Mouse (Mus musculus): Measurements from ENCODE around the gene Dnaaf5. TPM values are rescaled to one million over a fixed set of nuclear protein-coding genes. Genes with fewer than 3 reads are reported as not detected.

Dnaaf5 gene
- polyA plus RNA-seq, 1 experiment = 15.9 TPM

DNA sequence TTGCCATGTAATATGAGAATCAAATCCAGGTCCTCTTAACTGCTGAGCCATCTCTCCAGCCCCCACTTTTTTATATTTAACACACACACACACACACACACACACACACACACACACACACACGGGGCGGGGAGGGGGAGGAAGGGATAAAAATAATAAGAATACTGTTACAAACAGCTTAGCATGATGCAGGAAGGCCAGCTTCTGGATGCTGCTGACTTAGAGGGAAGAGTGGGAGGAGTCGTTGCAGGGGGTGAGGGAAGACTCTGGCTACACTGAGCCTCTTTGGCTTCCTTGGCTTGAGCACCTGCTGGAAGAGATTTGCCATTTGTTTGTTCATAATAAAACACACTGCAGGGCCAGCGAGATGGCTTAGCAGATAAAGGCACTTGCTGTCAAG is 34.9 kb downstream of the Dnaaf5 start:
- no peaks in the 10 kb centered on the region for H3K4me1 ChIP-seq (ENCODE audit: control insufficient read depth, insufficient read depth, insufficient read length)
- WGBS = 85% methylated on average over 4 of the region's 4 CpGs
- no peak for DNase-seq (ENCODE audit: low read depth in 1 of 2, low spot score in 2 of 2)
- H3K27me3 ChIP-seq (ENCODE audit: control insufficient read depth, insufficient read depth, low read length) = no peaks in the 10 kb centered on the region
- no peak overlapping the region for H3K4me3 ChIP-seq (ENCODE audit: extremely low read depth, insufficient read depth, insufficient read length)
- H3K36me3 ChIP-seq (ENCODE audit: control insufficient read depth, insufficient read depth, low read length) = peaks cover 36% of the 10 kb centered on the region
- no peak overlapping the region for H3K27ac ChIP-seq (ENCODE audit: insufficient read depth, low read length)
- TF ChIP-seq CTCF (IDR thresholded peaks at IDR 0.05; ENCODE audit: extremely low read depth, insufficient read depth, insufficient read length, insufficient replicate concordance) (no peak), POLR2A (IDR thresholded peaks at IDR 0.05; ENCODE audit: low read depth, low read length) (no peak)

- H3K4me3 ChIP-seq (ENCODE audit: extremely low read depth, insufficient read depth, insufficient read length) = no peak overlapping the region
- no peak for DNase-seq (ENCODE audit: low read depth in 1 of 2, low spot score in 2 of 2)
Measured at GRCm38 (mm10) chr5:139189726-139190125, 39.7 kb downstream of the Dnaaf5 start.

GRCm38 (mm10) chr5:139190958-139191357 is 40.9 kb downstream of the Dnaaf5 start:
- no peak for TF ChIP-seq POLR2A (IDR thresholded peaks at IDR 0.05; ENCODE audit: low read depth, low read length)
- TF ChIP-seq CTCF (IDR thresholded peaks at IDR 0.05; ENCODE audit: extremely low read depth, insufficient read depth, insufficient read length, insufficient replicate concordance) = no peak
- no peak overlapping the region for H3K4me3 ChIP-seq (ENCODE audit: extremely low read depth, insufficient read depth, insufficient read length)
- DNase-seq (ENCODE audit: low read depth in 1 of 2, low spot score in 2 of 2) = no peak
- no peak overlapping the region for H3K27ac ChIP-seq (ENCODE audit: insufficient read depth, low read length)
- H3K27me3 ChIP-seq (ENCODE audit: control insufficient read depth, insufficient read depth, low read length) = no peaks in the 10 kb centered on the region
- WGBS = 86% methylated on average over 5 of the region's 5 CpGs
- 0 out of 2 replicates have a peak, but pooled peaks cover 2% of the 10 kb centered on the region for H3K4me1 ChIP-seq (ENCODE audit: control insufficient read depth, insufficient read depth, insufficient read length)
- peaks cover 4% of the 10 kb centered on the region for H3K36me3 ChIP-seq (ENCODE audit: control insufficient read depth, insufficient read depth, low read length)

More at GRCm38 (mm10) chr5:139189726-139190125, 39.7 kb downstream of the Dnaaf5 start:
- Histone ChIP-seq H3K36me3 (ENCODE audit: control insufficient read depth, insufficient read depth, low read length) (peaks cover 13% of the 10 kb centered on the region), H3K27ac (ENCODE audit: insufficient read depth, low read length) (no peak overlapping the region), H3K4me1 (ENCODE audit: control insufficient read depth, insufficient read depth, insufficient read length) (no peaks in the 10 kb centered on the region), H3K27me3 (ENCODE audit: control insufficient read depth, insufficient read depth, low read length) (no peaks in the 10 kb centered on the region)
- 93% methylated on average over 5 of the region's 5 CpGs for WGBS
- no peak for TF ChIP-seq POLR2A (IDR thresholded peaks at IDR 0.05; ENCODE audit: low read depth, low read length)
- no peak for TF ChIP-seq CTCF (IDR thresholded peaks at IDR 0.05; ENCODE audit: extremely low read depth, insufficient read depth, insufficient read length, insufficient replicate concordance)

GRCm38 (mm10) chr5:139198779-139199178 is 48.8 kb downstream of the Dnaaf5 start:
- WGBS = 83% methylated on average over 3 of the region's 3 CpGs
- no peak for DNase-seq (ENCODE audit: low read depth in 1 of 2, low spot score in 2 of 2)
- Histone ChIP-seq H3K4me3 (ENCODE audit: extremely low read depth, insufficient read depth, insufficient read length) (no peak overlapping the region), H3K27me3 (ENCODE audit: control insufficient read depth, insufficient read depth, low read length) (no peaks in the 10 kb centered on the region), H3K36me3 (ENCODE audit: control insufficient read depth, insufficient read depth, low read length) (0 out of 2 replicates have a peak, but pooled peaks cover 1% of the 10 kb centered on the region), H3K27ac (ENCODE audit: insufficient read depth, low read length) (no peak overlapping the region), H3K4me1 (ENCODE audit: control insufficient read depth, insufficient read depth, insufficient read length) (peaks cover 21% of the 10 kb centered on the region; the same call in 1 of the 2 replicates)
- TF ChIP-seq CTCF (IDR thresholded peaks at IDR 0.05; ENCODE audit: extremely low read depth, insufficient read depth, insufficient read length, insufficient replicate concordance) (no peak), POLR2A (IDR thresholded peaks at IDR 0.05; ENCODE audit: low read depth, low read length) (no peak)

DNA sequence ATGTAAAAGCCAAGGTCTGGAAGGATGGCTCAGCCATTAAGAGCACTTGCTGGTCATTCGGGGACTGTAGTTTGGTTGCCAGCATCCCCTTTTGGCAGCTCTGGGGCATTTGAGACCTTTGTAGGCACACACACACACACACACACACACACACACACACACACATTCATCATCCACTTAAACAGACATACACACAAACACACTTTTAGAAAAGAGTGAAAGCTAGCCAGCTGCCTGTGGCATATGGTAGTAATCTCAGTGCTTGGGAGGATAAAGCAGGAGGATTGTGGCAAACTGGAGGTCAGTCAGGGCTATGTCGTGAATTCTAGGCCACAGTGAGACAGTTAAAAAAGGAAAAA is 49.6 kb downstream of the Dnaaf5 start:
- no peak for DNase-seq (ENCODE audit: low read depth in 1 of 2, low spot score in 2 of 2)
- Histone ChIP-seq H3K36me3 (ENCODE audit: control insufficient read depth, insufficient read depth, low read length) (0 out of 2 replicates have a peak, but pooled peaks cover 1% of the 10 kb centered on the region), H3K4me1 (ENCODE audit: control insufficient read depth, insufficient read depth, insufficient read length) (peaks cover 21% of the 10 kb centered on the region; the same call in 1 of the 2 replicates)

GRCm38 (mm10) chr5:139199995-139200769 is 50.2 kb downstream of the Dnaaf5 start, which contains the start of gene Sun1:
Gene Sun1 (plus strand): TSS chr5:139200637.
- Histone ChIP-seq H3K27me3 (ENCODE audit: control insufficient read depth, insufficient read depth, low read length) (no peaks in the 10 kb centered on the region), H3K4me3 (ENCODE audit: extremely low read depth, insufficient read depth, insufficient read length) (peak within 1 kb of the TSS; percentile 80), H3K4me1 (ENCODE audit: control insufficient read depth, insufficient read depth, insufficient read length) (peaks cover 21% of the 10 kb centered on the region; the same call in 1 of the 2 replicates), H3K36me3 (ENCODE audit: control insufficient read depth, insufficient read depth, low read length) (0 out of 2 replicates have a peak, but pooled peaks cover 1% of the 10 kb centered on the region), H3K27ac (ENCODE audit: insufficient read depth, low read length) (peak within 1 kb of the TSS; percentile 86)
- under 1% methylated on average over 64 of the region's 64 CpGs for WGBS
- peak; percentile 92 to 97 for DNase-seq (ENCODE audit: low read depth in 1 of 2, low spot score in 2 of 2)
- TF ChIP-seq CTCF (IDR thresholded peaks at IDR 0.05; ENCODE audit: extremely low read depth, insufficient read depth, insufficient read length, insufficient replicate concordance) (no peak), POLR2A (IDR thresholded peaks at IDR 0.05; ENCODE audit: low read depth, low read length) (peak; percentile 37)

More for the DNA sequence above, 49.6 kb downstream of the Dnaaf5 start:
- 36% methylated on average over 2 of the region's 2 CpGs for WGBS
- no peak for TF ChIP-seq CTCF (IDR thresholded peaks at IDR 0.05; ENCODE audit: extremely low read depth, insufficient read depth, insufficient read length, insufficient replicate concordance)
- Histone ChIP-seq H3K4me3 (ENCODE audit: extremely low read depth, insufficient read depth, insufficient read length) (peak overlapping the region; percentile 80; the same call in 1 of the 2 replicates), H3K27ac (ENCODE audit: insufficient read depth, low read length) (peak overlapping the region; percentile 86), H3K27me3 (ENCODE audit: control insufficient read depth, insufficient read depth, low read length) (no peaks in the 10 kb centered on the region)
